Mouse (Mus musculus) forebrain, embryonic 12.5 days (tissue): ENCODE results near the gene Spata1. TPM values are rescaled to one million over a fixed set of nuclear protein-coding genes. Genes with fewer than 3 reads are reported as not detected.

Experiments used
- ATAC-seq: fragments of 200-750 bp; cut with Nextera tagmentation; 2 replicates; pipeline ENCODE4 v1.8.0; 2017; ENCODE audit warnings: moderate TSS enrichment; ENCODE audit not compliant: low FRiP score
- H3K27ac ChIP-seq: fragments of 300-500 bp; sonication (generic); 2 replicates; pipeline ENCODE4 v1.5.1; 2016; ENCODE audit warnings: mild to moderate bottlenecking
- H3K27me3 ChIP-seq: fragments of 300-500 bp; sonication (generic); 2 replicates; pipeline ENCODE4 v1.6.1; 2016; ENCODE audit warnings: mild to moderate bottlenecking
- H3K36me3 ChIP-seq: fragments of 300-500 bp; sonication (generic); replicated peaks from 2 replicates; pipeline ENCODE4 v1.6.1; 2016; ENCODE audit warnings: mild to moderate bottlenecking
- H3K4me1 ChIP-seq: fragments of 300-500 bp; sonication (generic); 2 replicates; pipeline ENCODE4 v1.6.1; 2016
- H3K4me2 ChIP-seq: fragments of 300-500 bp; sonication (generic); 2 replicates; pipeline ENCODE4 v1.6.1; 2016; ENCODE audit warnings: mild to moderate bottlenecking, moderate library complexity
- H3K4me3 ChIP-seq: fragments of 300-500 bp; sonication (generic); replicated peaks from 2 replicates; pipeline ENCODE4 v1.5.1; 2016; ENCODE audit warnings: mild to moderate bottlenecking
- H3K9ac ChIP-seq: fragments of 300-500 bp; sonication (generic); 2 replicates; pipeline ENCODE4 v1.6.1; 2016; ENCODE audit warnings: mild to moderate bottlenecking
- H3K9me3 ChIP-seq: fragments of 300-500 bp; sonication (generic); 2 replicates; pipeline ENCODE4 v1.6.1; 2016
- WGBS: fragments of 180-500 bp; shearing (Covaris S2); methylation state at CpG from one replicate; pipeline ENCODE4 v1.1.7; 2016; 5-methylcytosine and 5-hydroxymethylcytosine counted together
- polyA plus RNA-seq: library from polyadenylated mRNA; unstranded; fragments of >200 nt; fragmentation: Nextera tagmentation; extraction: Ambion mirVana; gene quantifications from 2 replicates; pipeline ENCODE4 v1.2.1, GENCODE M21; 2016

Spata1 gene
- 6.9 and 7.7 TPM in 2 replicates for polyA plus RNA-seq

- WGBS = under 1% methylated on average over 41 of the region's 88 CpGs
These were observed at the start of gene Spata1, which contains the start of gene Gng5 for GRCm38 (mm10) chr3:146499431-146500002. Gene Spata1 (minus strand): TSS chr3:146499753. Gene Gng5 (plus strand): TSS chr3:146499807.

GRCm38 (mm10) chr3:146543632-146544031 is 44.1 kb upstream of the Spata1 start:
- Histone ChIP-seq H3K27ac (no peak overlapping the region), H3K4me1 (no peaks in the 10 kb centered on the region), H3K9me3 (no peaks in the 10 kb centered on the region), H3K4me3 (no peak overlapping the region), H3K36me3 (no peaks in the 10 kb centered on the region), H3K4me2 (no peak overlapping the region), H3K27me3 (no peaks in the 10 kb centered on the region), H3K9ac (no peak overlapping the region)
- ATAC-seq = no peak
- WGBS = 62% methylated on average over 1 of the region's 1 CpGs

More at GRCm38 (mm10) chr3:146499431-146500002, at the start of gene Spata1, which contains the start of gene Gng5:
- peaks cover 15% of the 10 kb centered on the region for H3K36me3 ChIP-seq
- no peaks in the 10 kb centered on the region for H3K27me3 ChIP-seq
- H3K9me3 ChIP-seq = no peaks in the 10 kb centered on the region
- peak within 1 kb of the TSS; percentile 82 for H3K4me3 ChIP-seq
- H3K4me2 ChIP-seq = peak within 1 kb of the TSS; percentile 61
- peak; percentile 94 for ATAC-seq
- peak within 1 kb of the TSS; percentile 76 for H3K9ac ChIP-seq
- H3K4me1 ChIP-seq = peaks cover 22% of the 10 kb centered on the region
- H3K27ac ChIP-seq = peak within 1 kb of the TSS; percentile 82

GRCm38 (mm10) chr3:146540521-146541273 is 41.1 kb upstream of the Spata1 start:
- 94% methylated on average over 4 of the region's 4 CpGs for WGBS
- no peak overlapping the region for H3K4me3 ChIP-seq

GRCm38 (mm10) chr3:146534986-146535385 is 35.4 kb upstream of the Spata1 start:
- no peak overlapping the region for H3K27ac ChIP-seq
- no peak overlapping the region for H3K9ac ChIP-seq
- no peaks in the 10 kb centered on the region for H3K27me3 ChIP-seq
- H3K4me3 ChIP-seq = no peak overlapping the region
- WGBS = 53% methylated on average over 6 of the region's 6 CpGs
- no peaks in the 10 kb centered on the region for H3K9me3 ChIP-seq
- no peak overlapping the region for H3K4me2 ChIP-seq
- no peaks in the 10 kb centered on the region for H3K4me1 ChIP-seq
- ATAC-seq = no peak
- H3K36me3 ChIP-seq = no peaks in the 10 kb centered on the region

More at GRCm38 (mm10) chr3:146540521-146541273, 41.1 kb upstream of the Spata1 start:
- Histone ChIP-seq H3K9ac (no peak overlapping the region), H3K27ac (no peak overlapping the region), H3K36me3 (no peaks in the 10 kb centered on the region), H3K27me3 (no peaks in the 10 kb centered on the region), H3K9me3 (no peaks in the 10 kb centered on the region), H3K4me2 (no peak overlapping the region), H3K4me1 (no peaks in the 10 kb centered on the region)
- ATAC-seq = no peak

GRCm38 (mm10) chr3:146528335-146528734 is 28.8 kb upstream of the Spata1 start:
- no peaks in the 10 kb centered on the region for H3K27me3 ChIP-seq
- no peak overlapping the region for H3K9ac ChIP-seq
- no peak overlapping the region for H3K27ac ChIP-seq
- ATAC-seq = no peak
- 40% methylated on average over 2 of the region's 2 CpGs for WGBS
- H3K4me3 ChIP-seq = no peak overlapping the region
- H3K36me3 ChIP-seq = no peaks in the 10 kb centered on the region
- no peaks in the 10 kb centered on the region for H3K9me3 ChIP-seq
- H3K4me2 ChIP-seq = no peak overlapping the region
- H3K4me1 ChIP-seq = no peaks in the 10 kb centered on the region

GRCm38 (mm10) chr3:146521652-146522020 is 22.1 kb upstream of the Spata1 start:
- Histone ChIP-seq H3K27me3 (no peaks in the 10 kb centered on the region), H3K9me3 (no peaks in the 10 kb centered on the region), H3K27ac (peak overlapping the region; percentile 97), H3K9ac (peak overlapping the region; percentile 86; the same call in 1 of the 2 replicates), H3K36me3 (peaks cover 21% of the 10 kb centered on the region), H3K4me1 (peaks cover 7% of the 10 kb centered on the region; the same call in 1 of the 2 replicates), H3K4me2 (peak overlapping the region; percentile 55), H3K4me3 (peak overlapping the region; percentile 84)
- WGBS = 20% methylated on average over 8 of the region's 8 CpGs
- peak; percentile 10; the same call in 1 of the 2 replicates for ATAC-seq

GRCm38 (mm10) chr3:146520798-146521651 is 21.5 kb upstream of the Spata1 start, which contains the start of gene Rpf1:
Gene Rpf1 (minus strand): TSS chr3:146521429.
- Histone ChIP-seq H3K9ac (peak within 1 kb of the TSS; percentile 86), H3K27ac (peak within 1 kb of the TSS; percentile 97), H3K4me3 (peak within 1 kb of the TSS; percentile 84), H3K27me3 (no peaks in the 10 kb centered on the region), H3K36me3 (peaks cover 21% of the 10 kb centered on the region), H3K4me1 (peaks cover 7% of the 10 kb centered on the region; the same call in 1 of the 2 replicates), H3K4me2 (peak within 1 kb of the TSS; percentile 55), H3K9me3 (no peaks in the 10 kb centered on the region)
- under 1% methylated on average over 43 of the region's 82 CpGs for WGBS
- ATAC-seq = peak; percentile 96

GRCm38 (mm10) chr3:146520226-146520797 is 20.8 kb upstream of the Spata1 start:
- H3K4me2 ChIP-seq = peak overlapping the region; percentile 55
- peaks cover 23% of the 10 kb centered on the region for H3K36me3 ChIP-seq
- peaks cover 7% of the 10 kb centered on the region; the same call in 1 of the 2 replicates for H3K4me1 ChIP-seq
- H3K27me3 ChIP-seq = no peaks in the 10 kb centered on the region
- peak overlapping the region; percentile 86 for H3K9ac ChIP-seq
- H3K9me3 ChIP-seq = no peaks in the 10 kb centered on the region
- 41% methylated on average over 5 of the region's 5 CpGs for WGBS
- peak; percentile 7; the same call in 1 of the 2 replicates for ATAC-seq
- H3K27ac ChIP-seq = peak overlapping the region; percentile 97
- H3K4me3 ChIP-seq = peak overlapping the region; percentile 84

- WGBS = 94% methylated on average over 7 of the region's 7 CpGs
- Histone ChIP-seq H3K4me2 (no peak overlapping the region), H3K9ac (no peak overlapping the region), H3K4me1 (peaks cover 9% of the 10 kb centered on the region), H3K27ac (no peak overlapping the region), H3K27me3 (no peaks in the 10 kb centered on the region), H3K9me3 (no peaks in the 10 kb centered on the region), H3K36me3 (peaks cover 65% of the 10 kb centered on the region), H3K4me3 (no peak overlapping the region)
- no peak for ATAC-seq
These were observed 7.2 kb upstream of the Spata1 start for GRCm38 (mm10) chr3:146506711-146507110.

GRCm38 (mm10) chr3:146501601-146502123 is 2.1 kb upstream of the Spata1 start:
- Histone ChIP-seq H3K4me3 (peak overlapping the region; percentile 82), H3K27ac (no peak overlapping the region), H3K27me3 (no peaks in the 10 kb centered on the region), H3K9me3 (no peaks in the 10 kb centered on the region), H3K36me3 (peaks cover 27% of the 10 kb centered on the region), H3K4me2 (peak overlapping the region; percentile 61), H3K4me1 (peaks cover 22% of the 10 kb centered on the region), H3K9ac (no peak overlapping the region; the same call in 1 of the 2 replicates)
- WGBS = 72% methylated on average over 5 of the region's 5 CpGs
- no peak for ATAC-seq

GRCm38 (mm10) chr3:146500810-146501201 is 1.3 kb upstream of the Spata1 start:
- peak overlapping the region; percentile 61 for H3K4me2 ChIP-seq
- no peak overlapping the region for H3K27ac ChIP-seq
- no peaks in the 10 kb centered on the region for H3K9me3 ChIP-seq
- H3K27me3 ChIP-seq = no peaks in the 10 kb centered on the region
- peaks cover 22% of the 10 kb centered on the region for H3K4me1 ChIP-seq
- no peak for ATAC-seq
- peak overlapping the region; percentile 76 for H3K9ac ChIP-seq
- 11% methylated on average over 5 of the region's 5 CpGs for WGBS
- H3K4me3 ChIP-seq = peak overlapping the region; percentile 82
- H3K36me3 ChIP-seq = peaks cover 20% of the 10 kb centered on the region
